10 mouse cellular contexts compared by ENCODE assay signal in the genomic region with DNA sequence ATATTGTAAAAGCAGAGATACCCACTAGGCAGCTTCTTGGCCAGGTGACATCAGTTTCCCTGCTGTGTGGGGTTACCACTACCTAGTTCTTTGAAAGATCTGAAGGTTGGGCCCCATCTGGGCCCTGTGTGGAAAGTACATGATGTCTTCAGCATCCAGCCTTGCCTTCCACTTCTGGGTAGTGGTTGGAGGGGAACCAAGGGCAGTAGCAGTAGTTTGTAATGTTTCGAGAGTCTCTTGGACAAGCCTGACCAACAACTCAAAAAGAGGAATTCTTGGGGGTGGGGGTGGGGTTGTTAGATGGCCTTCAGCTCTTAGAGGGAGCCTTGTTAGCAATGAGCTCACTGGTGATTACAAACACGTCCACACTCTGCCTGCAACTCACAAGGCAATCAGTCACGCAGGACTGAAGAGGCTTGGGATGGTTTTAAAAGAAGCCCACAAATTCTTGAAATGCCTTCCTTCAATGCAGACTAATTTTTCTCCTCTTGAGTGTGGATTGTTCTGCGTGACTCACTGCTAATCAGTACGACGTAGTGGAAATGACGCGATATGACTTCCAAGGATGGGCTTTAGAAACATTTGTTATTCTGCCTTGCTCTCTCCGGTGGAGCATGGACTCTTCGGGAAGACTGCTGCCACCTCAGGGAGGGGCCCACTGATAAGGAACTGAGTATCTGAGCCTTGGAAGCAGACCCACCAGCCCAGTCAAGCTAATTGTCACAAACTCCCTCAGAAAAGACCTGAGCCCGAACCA.
DNase-seq lines count a peak whose midpoint lies in the region; ATAC-seq lines count a peak whose summit lies in the region.
"Had no signal": no experiment of that assay in that cellular context is flagged by ENCODE, and none has a peak within 500 bp of the region (broad histone marks: within the 10 kb centered on the region; RNA-seq: fewer than 3 reads in every experiment).

No protein-coding gene starts in this region.

- no peak overlapping the region for H3K4me3 ChIP-seq in heart, embryonic 15.5 days
- no peak overlapping the region for H3K4me3 ChIP-seq in hindbrain, embryonic 12.5 days
- no peak overlapping the region for H3K4me3 ChIP-seq in midbrain, embryonic 14.5 days (replicated peaks; ENCODE audit: low read depth, low read length)
- H3K4me3 ChIP-seq in neural tube, embryonic 15.5 days (replicated peaks), result no peak overlapping the region
- H3K4me3 ChIP-seq: megakaryocyte, embryonic 14.5 days had no signal

- no peak for ATAC-seq in heart, embryonic 15.5 days (replicated peaks; ENCODE audit: insufficient number of reproducible peaks, insufficient read depth, low FRiP score, low read depth)
- ATAC-seq in hindbrain, embryonic 12.5 days (ENCODE audit: low FRiP score), result peak; percentile 48; the same call in 1 of the 2 replicates
- peak; percentile 20; the same call in 1 of the 2 replicates for ATAC-seq in midbrain, embryonic 14.5 days (ENCODE audit: low FRiP score, low TSS enrichment)
- no peak for ATAC-seq in inflammation-experienced regulatory T-cells, adult 6 months
- ATAC-seq in neural tube, embryonic 15.5 days (ENCODE audit: low FRiP score), result no peak; the same call in 1 of the 2 replicates

- no peaks in the 10 kb centered on the region for H3K27me3 ChIP-seq in heart, embryonic 15.5 days
- H3K27me3 ChIP-seq in hindbrain, embryonic 12.5 days, result peaks cover 3% of the 10 kb centered on the region; the same call in 1 of the 2 replicates
- no peaks in the 10 kb centered on the region for H3K27me3 ChIP-seq in midbrain, embryonic 14.5 days (ENCODE audit: control insufficient read depth, insufficient read depth, low read length)
- H3K27me3 ChIP-seq in neural tube, embryonic 15.5 days (replicated peaks), result no peaks in the 10 kb centered on the region

- H3K9ac ChIP-seq in heart, embryonic 15.5 days, result no peak overlapping the region
- H3K9ac ChIP-seq in hindbrain, embryonic 12.5 days, result no peak overlapping the region
- H3K9ac ChIP-seq in midbrain, embryonic 14.5 days (replicated peaks; ENCODE audit: low read length), result no peak overlapping the region
- H3K9ac ChIP-seq in neural tube, embryonic 15.5 days (replicated peaks), result no peak overlapping the region

- no peak for DNase-seq in heart, adult 8-10 months (ENCODE audit: low spot score)
- peak; percentile 9 for DNase-seq in embryo, embryonic 9.5 days (ENCODE audit: extremely low spot score)
- DNase-seq in midbrain, embryonic 14.5 days, result no peak
- no peak for DNase-seq in cerebellum, adult 18-20 months
- DNase-seq: kidney, postnatal 14 days had no signal

- H3K27ac ChIP-seq in heart, embryonic 15.5 days, result no peak overlapping the region
- no peak overlapping the region for H3K27ac ChIP-seq in hindbrain, embryonic 12.5 days
- no peak overlapping the region for H3K27ac ChIP-seq in midbrain, embryonic 14.5 days (replicated peaks; ENCODE audit: low read depth, low read length)
- no peak overlapping the region for H3K27ac ChIP-seq in neural tube, embryonic 15.5 days (replicated peaks)

- 20% methylated on average over 11 of the region's 11 CpGs for WGBS in heart, embryonic 15.5 days
- 21% methylated on average over 11 of the region's 11 CpGs for WGBS in hindbrain, embryonic 12.5 days
- 15% methylated on average over 11 of the region's 11 CpGs for WGBS in midbrain, embryonic 14.5 days
- 36% methylated on average over 11 of the region's 11 CpGs for WGBS in neural tube, embryonic 15.5 days

- peak overlapping the region; percentile 10; the same call in 1 of the 2 replicates for H3K4me2 ChIP-seq in heart, embryonic 15.5 days
- no peak overlapping the region for H3K4me2 ChIP-seq in hindbrain, embryonic 12.5 days (replicated peaks)
- no peak overlapping the region for H3K4me2 ChIP-seq in midbrain, embryonic 14.5 days (ENCODE audit: low read length)
- H3K4me2 ChIP-seq in neural tube, embryonic 15.5 days, result no peak overlapping the region

- H3K4me1 ChIP-seq in heart, embryonic 15.5 days (replicated peaks), result peaks cover 8% of the 10 kb centered on the region
- H3K4me1 ChIP-seq in hindbrain, embryonic 12.5 days, result peaks cover 9% of the 10 kb centered on the region
- H3K4me1 ChIP-seq in midbrain, embryonic 14.5 days (ENCODE audit: control insufficient read depth, insufficient read depth, low read length), result peaks cover 12% of the 10 kb centered on the region
- H3K4me1 ChIP-seq in neural tube, embryonic 15.5 days, result peaks cover 9% of the 10 kb centered on the region; the same call in 1 of the 2 replicates
- H3K4me1 ChIP-seq: megakaryocyte, embryonic 14.5 days had no signal

- H3K9me3 ChIP-seq in heart, embryonic 15.5 days (replicated peaks), result no peaks in the 10 kb centered on the region
- no peaks in the 10 kb centered on the region for H3K9me3 ChIP-seq in hindbrain, embryonic 12.5 days (replicated peaks)
- no peaks in the 10 kb centered on the region for H3K9me3 ChIP-seq in midbrain, embryonic 14.5 days (ENCODE audit: control insufficient read depth, low read length)
- no peaks in the 10 kb centered on the region for H3K9me3 ChIP-seq in neural tube, embryonic 15.5 days (replicated peaks)
- H3K9me3 ChIP-seq: megakaryocyte, embryonic 14.5 days had no signal

- H3K36me3 ChIP-seq in heart, embryonic 15.5 days, result no peaks in the 10 kb centered on the region
- H3K36me3 ChIP-seq in hindbrain, embryonic 12.5 days, result no peaks in the 10 kb centered on the region
- no peaks in the 10 kb centered on the region for H3K36me3 ChIP-seq in midbrain, embryonic 14.5 days (ENCODE audit: control insufficient read depth, insufficient read depth, low read length)
- no peaks in the 10 kb centered on the region for H3K36me3 ChIP-seq in neural tube, embryonic 15.5 days

Comparison
In these comparisons a context has a peak if more than half of its experiments do, and no peak if none do; other contexts are left out.
1. ATAC-seq: peak in hindbrain, embryonic 12.5 days (single experiment) and midbrain, embryonic 14.5 days (single experiment); none in heart, embryonic 15.5 days (single experiment), inflammation-experienced regulatory T-cells, adult 6 months (single experiment) and neural tube, embryonic 15.5 days (single experiment).